Mouse (Mus musculus) ES-Bruce4 (cell line): ENCODE measurements at regions not wholly inside any gene's neighbourhood (a gene's known extent, or its start where the extent isn't known, plus 50 kb on each side); places are given as distances from the start of the nearest gene placed in this dataset.

Experiments used
- CTCF ChIP-seq: IDR thresholded peaks from one replicate; pipeline ENCODE4 v1.8.1; 2011; ENCODE audit warnings: low read depth, low read length
- EP300 ChIP-seq: IDR thresholded peaks from 2 replicates; pipeline ENCODE4 v1.6.1; 2011; ENCODE audit warnings: low read depth, low read length; ENCODE audit not compliant: insufficient read depth

DNA sequence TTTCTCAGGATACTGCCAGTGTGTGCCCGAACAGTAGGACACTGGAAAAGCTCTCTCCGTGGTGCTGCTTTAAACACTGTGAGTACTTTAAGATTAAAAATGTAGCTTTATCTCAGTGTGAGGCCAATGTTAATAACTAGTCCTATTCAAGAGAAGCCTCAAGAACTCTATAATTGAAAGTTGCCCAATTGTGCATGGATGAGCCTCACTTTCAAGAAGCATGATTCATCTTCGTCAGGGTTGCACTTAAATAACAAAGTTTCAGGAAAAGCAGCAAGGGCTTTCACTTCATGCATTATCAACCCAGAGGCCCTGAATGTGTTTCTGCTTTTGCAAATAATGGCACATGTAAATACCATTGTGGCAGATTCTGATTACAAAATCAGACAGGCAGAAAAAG is 290.0 kb downstream of the Pla2g4a start:
- no peak for TF ChIP-seq CTCF
- no peak for TF ChIP-seq EP300
